In the genomic region with DNA sequence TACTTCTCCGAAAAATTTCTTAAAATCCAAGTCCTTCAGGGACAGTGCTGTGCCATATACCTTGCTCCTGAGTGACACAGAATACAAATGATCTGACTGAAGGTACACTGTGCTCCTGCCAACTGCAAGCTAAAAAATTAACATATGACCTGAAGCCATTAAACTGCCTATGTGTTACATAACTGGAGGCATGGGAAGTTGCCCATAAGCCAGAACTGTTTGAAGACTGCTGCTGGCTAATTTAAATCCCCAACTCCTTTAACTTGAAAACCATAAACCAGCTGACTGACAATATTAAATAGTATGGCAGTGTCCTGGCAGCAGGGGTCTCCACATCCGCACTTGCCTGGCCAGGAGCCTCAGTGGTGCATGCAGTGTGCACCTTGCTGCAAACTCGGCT, we compare ENCODE assay signal across 15 mouse cellular contexts.
A peak's percentile ranks its signal among the peaks of the same experiment; 100 is the strongest.
DNase-seq lines count a peak whose midpoint lies in the region; ATAC-seq and TF ChIP-seq lines count a peak whose summit lies in the region.
"Had no signal": no experiment of that assay in that cellular context is flagged by ENCODE, and none has a peak within 500 bp of the region (broad histone marks: within the 10 kb centered on the region; RNA-seq: fewer than 3 reads in every experiment).

No protein-coding gene starts in this region.

- TF ChIP-seq CTCF in kidney, adult 2 months (conservative IDR thresholded peaks at IDR 0.05; ENCODE audit: insufficient read depth, insufficient read length, low read depth, low read length), result no peak
- TF ChIP-seq CTCF in MEL (IDR thresholded peaks at IDR 0.05 in 2 of 3, conservative IDR thresholded peaks at IDR 0.05 in 1 of 3; ENCODE audit: control insufficient read depth in 1 of 3, insufficient read depth in 1 of 3, low read depth in 2 of 3, low read length in 3 of 3, poor library complexity in 1 of 3, severe bottlenecking in 1 of 3), result peak in 1 of 3 experiments; percentile 17; a peak in 1 of 6 replicates

- H3K27ac ChIP-seq in kidney, adult 2 months (ENCODE audit: insufficient read depth, low read depth, low read length), result peak overlapping the region; percentile 71
- H3K27ac ChIP-seq in kidney, embryonic 16.5 days (ENCODE audit: low read length), result no peak overlapping the region
- no peak overlapping the region for H3K27ac ChIP-seq in MEL (ENCODE audit: control insufficient read depth, low read depth, low read length)

- 60% methylated on average over 3 of the region's 3 CpGs for WGBS in kidney, adult 2 months
- 76% methylated on average over 3 of the region's 3 CpGs for WGBS in kidney, embryonic 16.5 days

- TF ChIP-seq POLR2A in kidney, adult 2 months (IDR thresholded peaks at IDR 0.05; ENCODE audit: low read depth, low read length), result no peak
- TF ChIP-seq POLR2A in MEL (IDR thresholded peaks at IDR 0.05; ENCODE audit: control insufficient read depth in 1 of 2, insufficient read depth in 1 of 2, low read depth in 1 of 2, low read length in 2 of 2, poor library complexity in 1 of 2), result no peak

- ATAC-seq in kidney, embryonic 16.5 days (ENCODE audit: low FRiP score, low TSS enrichment), result no peak
- ATAC-seq in erythroblast, adult 5-6 weeks (replicated peaks; ENCODE audit: low FRiP score, poor library complexity, severe bottlenecking), result no peak
- ATAC-seq in CD4-positive, CD25-positive, alpha-beta regulatory T cell, adult 4 months, result no peak
- ATAC-seq: forebrain, embryonic 16.5 days; hindbrain, embryonic 16.5 days; intestine, postnatal 0 days; liver, postnatal 0 days had no signal

- no peak overlapping the region for H3K4me2 ChIP-seq in kidney, embryonic 16.5 days (replicated peaks; ENCODE audit: low read depth, low read length)

- no peaks in the 10 kb centered on the region for H3K79me2 ChIP-seq in MEL (ENCODE audit: control insufficient read depth, insufficient read depth, low read length, poor library complexity)

- H3K9ac ChIP-seq in kidney, embryonic 16.5 days (replicated peaks; ENCODE audit: low read length), result no peak overlapping the region
- no peak overlapping the region for H3K9ac ChIP-seq in MEL (ENCODE audit: control insufficient read depth, low read depth, low read length, poor library complexity, severe bottlenecking)
- H3K9ac ChIP-seq: liver, postnatal 0 days had no signal

- DNase-seq in cerebellum, adult 18-20 months, result peak; percentile 32 to 33
- DNase-seq in cerebellum, postnatal 4 days (ENCODE audit: low spot score in 2 of 2), result no peak
- peak; percentile 84 for DNase-seq in kidney, adult 2 months
- no peak for DNase-seq in MEL (ENCODE audit: low read depth, low spot score)
- peak; percentile 46 for DNase-seq in fat pad, adult 2 months (ENCODE audit: extremely low read depth, low read depth, low spot score)
- DNase-seq: heart, postnatal 4 days; liver, postnatal 0 days; lung, postnatal 14 days had no signal

- peaks cover 11% of the 10 kb centered on the region; the same call in 1 of the 2 replicates for H3K4me1 ChIP-seq in kidney, adult 2 months (ENCODE audit: control insufficient read depth, insufficient read depth, low read length)
- peaks cover 12% of the 10 kb centered on the region; the same call in 1 of the 2 replicates for H3K4me1 ChIP-seq in kidney, embryonic 16.5 days (ENCODE audit: insufficient read depth, low read length)
- peaks cover 0 to 6% of the 10 kb centered on the region in 2 experiments; a peak in 1 of 4 replicates for H3K4me1 ChIP-seq in MEL (ENCODE audit: control insufficient read depth in 1 of 2, insufficient read depth in 2 of 2, low read length in 2 of 2)

- H3K27me3 ChIP-seq in kidney, adult 2 months (replicated peaks; ENCODE audit: control insufficient read depth, insufficient read depth, low read length), result no peaks in the 10 kb centered on the region
- no peaks in the 10 kb centered on the region for H3K27me3 ChIP-seq in kidney, embryonic 16.5 days (ENCODE audit: insufficient read depth, low read length)
- H3K27me3 ChIP-seq in MEL (ENCODE audit: control insufficient read depth in 1 of 2, insufficient read depth in 2 of 2, low read length in 2 of 2), result no peaks in the 10 kb centered on the region

- no peak overlapping the region for H3K4me3 ChIP-seq in kidney, adult 2 months (ENCODE audit: insufficient read depth, low read depth, low read length)
- H3K4me3 ChIP-seq in kidney, embryonic 16.5 days (ENCODE audit: low read length), result no peak overlapping the region
- H3K4me3 ChIP-seq in MEL (ENCODE audit: control insufficient read depth in 1 of 2, insufficient read depth in 1 of 2, low read depth in 2 of 2, low read length in 2 of 2), result no peak overlapping the region
- H3K4me3 ChIP-seq: erythroblast, embryonic 14.5 days had no signal

- no peaks in the 10 kb centered on the region for H3K9me3 ChIP-seq in kidney, embryonic 16.5 days (ENCODE audit: low read length)
- H3K9me3 ChIP-seq in MEL (replicated peaks; ENCODE audit: insufficient read depth, low read length), result no peaks in the 10 kb centered on the region

- TF ChIP-seq EP300 in MEL (IDR thresholded peaks at IDR 0.05; ENCODE audit: low read depth in 1 of 2, low read length in 2 of 2), result no peak

- H3K36me3 ChIP-seq in kidney, adult 2 months (ENCODE audit: control insufficient read depth, insufficient read depth, low read length), result peaks cover 5% of the 10 kb centered on the region
- H3K36me3 ChIP-seq in kidney, embryonic 16.5 days (ENCODE audit: insufficient read depth, low read length), result peaks cover 6% of the 10 kb centered on the region; the same call in 1 of the 2 replicates
- peaks cover 2 to 6% of the 10 kb centered on the region in 2 experiments; a peak in 2 of 4 replicates for H3K36me3 ChIP-seq in MEL (ENCODE audit: control insufficient read depth in 1 of 2, insufficient read depth in 2 of 2, low read length in 2 of 2)

- TF ChIP-seq RAD21 in MEL (IDR thresholded peaks at IDR 0.05; ENCODE audit: low read depth, low read length), result no peak

TF ChIP-seq in MEL, 35 proteins besides CTCF, POLR2A, EP300 and RAD21:
- TF ChIP-seq MAFK (IDR thresholded peaks at IDR 0.05; ENCODE audit: borderline replicate concordance, low read depth, low read length), result no peak
- peak; percentile 17; the same call in 1 of the 2 replicates for TF ChIP-seq SMC3 (IDR thresholded peaks at IDR 0.05; ENCODE audit: low read depth, low read length)
- no peak for TF ChIP-seq NELFE (IDR thresholded peaks at IDR 0.05; ENCODE audit: low read depth, low read length)

Comparison
In these comparisons a context has a peak if more than half of its experiments do, and no peak if none do; other contexts are left out.
1. DNase-seq: peak in cerebellum, adult 18-20 months (2 of 2), kidney, adult 2 months (single experiment) and fat pad, adult 2 months (single experiment); none in cerebellum, postnatal 4 days (0 of 2) and MEL (single experiment).